ENCODE assay signal across 8 mouse cellular contexts in genomic region chr6:108668321-108668786, GRCm38 (mm10). TPM values are rescaled to one million over a fixed set of nuclear protein-coding genes. Genes with fewer than 3 reads are reported as not detected.
DNase-seq lines count a peak whose midpoint lies in the region; ATAC-seq and TF ChIP-seq lines count a peak whose summit lies in the region.

No protein-coding gene starts in this region.

- peak overlapping the region; percentile 61 for H3K4me2 ChIP-seq in liver, embryonic 14.5 days (ENCODE audit: low read depth)
- peak overlapping the region; percentile 54 for H3K4me2 ChIP-seq in stomach, postnatal 0 days (replicated peaks; ENCODE audit: low read depth)

- no peaks in the 10 kb centered on the region for H3K9me3 ChIP-seq in E14TG2a.4 (ENCODE audit: low read length)
- no peaks in the 10 kb centered on the region for H3K9me3 ChIP-seq in liver, embryonic 14.5 days (ENCODE audit: control insufficient read depth, low read length)
- no peaks in the 10 kb centered on the region for H3K9me3 ChIP-seq in stomach, postnatal 0 days (ENCODE audit: control insufficient read depth, low read length)

- peaks cover 24% of the 10 kb centered on the region for H3K27me3 ChIP-seq in E14TG2a.4 (ENCODE audit: insufficient read depth, low read length)
- H3K27me3 ChIP-seq in liver, embryonic 14.5 days (ENCODE audit: control insufficient read depth, insufficient read depth, low read length) = no peaks in the 10 kb centered on the region
- no peaks in the 10 kb centered on the region for H3K27me3 ChIP-seq in stomach, postnatal 0 days (ENCODE audit: control insufficient read depth, insufficient read depth, low read length)

- ATAC-seq in frontal cortex, adult (ENCODE audit: low TSS enrichment) = peak; percentile 61
- peak; percentile 44; the same call in 1 of the 2 replicates for ATAC-seq in liver, embryonic 14.5 days (ENCODE audit: insufficient read depth)
- ATAC-seq in stomach, postnatal 0 days (ENCODE audit: low FRiP score, low TSS enrichment) = peak; percentile 97

- no peak for TF ChIP-seq EP300 in liver, embryonic 14.5 days (IDR thresholded peaks at IDR 0.05; ENCODE audit: low read depth)
- peak; percentile 91 for TF ChIP-seq EP300 in stomach, postnatal 0 days (optimal IDR thresholded peaks at IDR 0.05)

- peaks cover 37% of the 10 kb centered on the region for H3K36me3 ChIP-seq in E14TG2a.4 (ENCODE audit: insufficient read depth, low read length)
- no peaks in the 10 kb centered on the region for H3K36me3 ChIP-seq in liver, embryonic 14.5 days (replicated peaks; ENCODE audit: control insufficient read depth, insufficient read depth, low read depth)
- peaks cover 6% of the 10 kb centered on the region; the same call in 1 of the 2 replicates for H3K36me3 ChIP-seq in stomach, postnatal 0 days (ENCODE audit: control insufficient read depth, insufficient read depth, low read length)

- DNase-seq in cerebellum, adult 9-10 months = peak; percentile 94
- DNase-seq in heart, postnatal 36 days = peak; percentile 86 to 89
- DNase-seq in layer of hippocampus, adult 11-12 months (ENCODE audit: low spot score) = peak; percentile 77
- no peak for DNase-seq in liver, embryonic 14.5 days (ENCODE audit: low read depth in 3 of 3, low spot score in 3 of 3)
- peak; percentile 67 to 76 for DNase-seq in natural killer cell, adult 2 months (ENCODE audit: low spot score in 2 of 2)
- peak; percentile 97 for DNase-seq in stomach, postnatal 0 days (ENCODE audit: low spot score)

- H3K27ac ChIP-seq in liver, embryonic 14.5 days = no peak overlapping the region
- peak overlapping the region; percentile 95 for H3K27ac ChIP-seq in stomach, postnatal 0 days (replicated peaks)

- no peak for TF ChIP-seq CTCF in E14TG2a.4 (conservative IDR thresholded peaks at IDR 0.05; ENCODE audit: low read length)
- TF ChIP-seq CTCF in liver, embryonic 14.5 days (IDR thresholded peaks at IDR 0.05; ENCODE audit: low read depth) = no peak
- TF ChIP-seq CTCF in stomach, postnatal 0 days (IDR thresholded peaks at IDR 0.05; ENCODE audit: low read depth) = peak; percentile 14; the same call in 1 of the 2 replicates

- H3K4me1 ChIP-seq in E14TG2a.4 (replicated peaks; ENCODE audit: low read depth, low read length) = peaks cover 74% of the 10 kb centered on the region
- H3K4me1 ChIP-seq in liver, embryonic 14.5 days (replicated peaks; ENCODE audit: control insufficient read depth in 2 of 2, insufficient read depth in 2 of 2, low read length in 1 of 2) = peaks cover 0 to 2% of the 10 kb centered on the region in 2 experiments; a peak in 1 of 4 replicates
- H3K4me1 ChIP-seq in stomach, postnatal 0 days (replicated peaks; ENCODE audit: control insufficient read depth, insufficient read depth) = peaks cover 8% of the 10 kb centered on the region; the same call in 1 of the 2 replicates

- intact Hi-C loops in heart, postnatal 36 days (cut with DNase I) = loop anchor here (1.0 to 5.0 kb wide), 2 partner anchors 8 to 436 kb away; partner anchors contain the start of gene Bhlhe40

- peak overlapping the region; percentile 72 for H3K4me3 ChIP-seq in E14TG2a.4 (replicated peaks; ENCODE audit: low read length)
- H3K4me3 ChIP-seq in liver, embryonic 14.5 days (ENCODE audit: insufficient read depth in 1 of 2, low read depth in 2 of 2, low read length in 2 of 2) = peak overlapping the region in 1 of 2 experiments; percentile 18; a peak in 1 of 4 replicates
- H3K4me3 ChIP-seq in stomach, postnatal 0 days (ENCODE audit: low read depth, low read length) = peak overlapping the region; percentile 21; the same call in 1 of the 2 replicates

- WGBS in liver, embryonic 14.5 days (ENCODE audit: insufficient replicate concordance) = 5% methylated on average over 30 of the region's 30 CpGs
- WGBS in stomach, postnatal 0 days = 2% methylated on average over 30 of the region's 30 CpGs

- H3K9ac ChIP-seq in liver, embryonic 14.5 days (replicated peaks) = no peak overlapping the region; the same call in 1 of the 2 replicates
- H3K9ac ChIP-seq in stomach, postnatal 0 days (ENCODE audit: low read length) = peak overlapping the region; percentile 51

RNA-seq across cellular contexts. Expression of gene Bhlhe40, which starts 7.9 kb away (rescaled TPM):
- 10 to 100 TPM; 43.8 to 61.4 TPM for total RNA-seq in heart, postnatal 36 days (2021)
- polyA plus RNA-seq in liver, embryonic 14.5 days (2012; rRNA removed) = 2.1 and 2.3 TPM in 2 replicates
- 5.2 and 5.3 TPM in 2 replicates for polyA plus RNA-seq in liver, embryonic 14.5 days (2014; fragmentation: Nextera tagmentation; extraction: Ambion mirVana)
- polyA plus RNA-seq in stomach, postnatal 0 days (2015; fragmentation: Nextera tagmentation; extraction: Ambion mirVana) = 24.8 and 28.7 TPM in 2 replicates

Comparison
In these comparisons a context has a peak if more than half of its experiments do, and no peak if none do; other contexts are left out.
1. DNase-seq: peak in cerebellum, adult 9-10 months (single experiment), heart, postnatal 36 days (2 of 2), layer of hippocampus, adult 11-12 months (single experiment), natural killer cell, adult 2 months (2 of 2) and stomach, postnatal 0 days (single experiment); none in liver, embryonic 14.5 days (0 of 3).
2. ATAC-seq: peak in every context shown above with its lines; median percentile 97 in stomach, postnatal 0 days; 61 in frontal cortex, adult; 44 in liver, embryonic 14.5 days.